In genomic region chrX:61166519-61166918, GRCm38 (mm10) we compare ENCODE assay signal across 9 mouse cellular contexts. TPM values are rescaled to one million over a fixed set of nuclear protein-coding genes. Genes with fewer than 3 reads are reported as not detected.
A peak's percentile ranks its signal among the peaks of the same experiment; 100 is the strongest.
DNase-seq lines count a peak whose midpoint lies in the region; ATAC-seq and TF ChIP-seq lines count a peak whose summit lies in the region.
"Had no signal": no experiment of that assay in that cellular context is flagged by ENCODE, and none has a peak within 500 bp of the region (broad histone marks: within the 10 kb centered on the region; RNA-seq: fewer than 3 reads in every experiment).

No protein-coding gene starts in this region.

- H3K36me3 ChIP-seq in heart, adult 2 months (ENCODE audit: control insufficient read depth, insufficient read depth, low read length) = no peaks in the 10 kb centered on the region
- no peaks in the 10 kb centered on the region for H3K36me3 ChIP-seq in heart, embryonic 10.5 days
- H3K36me3 ChIP-seq in limb, embryonic 14.5 days (ENCODE audit: control insufficient read depth, insufficient read depth, low read length) = no peaks in the 10 kb centered on the region
- H3K36me3 ChIP-seq: liver, embryonic 13.5 days had no signal

- intact Hi-C loops in heart, adult 2 months (cut with DNase I) = no loop called here

- no peak for TF ChIP-seq POLR2A in heart, adult 2 months (IDR thresholded peaks at IDR 0.05; ENCODE audit: insufficient read depth, low read depth, low read length)
- no peak for TF ChIP-seq POLR2A in limb, embryonic 14.5 days (IDR thresholded peaks at IDR 0.05; ENCODE audit: borderline replicate concordance, extremely low read depth, insufficient read depth, insufficient read length)

- no peaks in the 10 kb centered on the region for H3K9me3 ChIP-seq in heart, embryonic 10.5 days
- no peaks in the 10 kb centered on the region for H3K9me3 ChIP-seq in limb, embryonic 14.5 days (ENCODE audit: control insufficient read depth, low read length)
- H3K9me3 ChIP-seq: liver, embryonic 13.5 days had no signal

- peak; percentile 71 for TF ChIP-seq CTCF in heart, adult 2 months (IDR thresholded peaks at IDR 0.05)

- TF ChIP-seq EP300 in heart, adult 2 months (IDR thresholded peaks at IDR 0.05; ENCODE audit: insufficient read depth, low read depth, low read length) = no peak

- DNase-seq in heart, adult 2 months = no peak
- DNase-seq in heart, embryonic 10.5 days (ENCODE audit: low spot score) = no peak
- peak; percentile 1 for DNase-seq in lung, postnatal 14 days
- DNase-seq in lung, postnatal 4 days = no peak
- peak; percentile 8 for DNase-seq in adipocyte (ENCODE audit: low spot score)
- peak; percentile 37 for DNase-seq in limb, embryonic 14.5 days (ENCODE audit: low spot score)
- DNase-seq in thymus, postnatal 25 days = no peak
- DNase-seq: liver, embryonic 13.5 days had no signal

- H3K4me1 ChIP-seq in heart, adult 2 months (ENCODE audit: control insufficient read depth, insufficient read depth, low read length) = no peaks in the 10 kb centered on the region
- H3K4me1 ChIP-seq in heart, embryonic 10.5 days = no peaks in the 10 kb centered on the region
- no peaks in the 10 kb centered on the region for H3K4me1 ChIP-seq in limb, embryonic 14.5 days (ENCODE audit: control insufficient read depth, insufficient read depth, low read length)
- H3K4me1 ChIP-seq: liver, embryonic 13.5 days had no signal

- H3K27me3 ChIP-seq in heart, adult 2 months (ENCODE audit: control insufficient read depth, insufficient read depth, low read length) = no peaks in the 10 kb centered on the region
- no peaks in the 10 kb centered on the region for H3K27me3 ChIP-seq in heart, embryonic 10.5 days (ENCODE audit: insufficient read depth, poor library complexity, severe bottlenecking)
- H3K27me3 ChIP-seq in limb, embryonic 14.5 days (ENCODE audit: control insufficient read depth, insufficient read depth, low read length) = no peaks in the 10 kb centered on the region
- H3K27me3 ChIP-seq: liver, embryonic 13.5 days had no signal

- no peaks in the 10 kb centered on the region for H3K79me2 ChIP-seq in heart, adult 2 months (replicated peaks; ENCODE audit: control insufficient read depth, insufficient read depth, low read length)

- H3K4me3 ChIP-seq in heart, adult 2 months = no peak overlapping the region
- no peak overlapping the region for H3K4me3 ChIP-seq in heart, embryonic 10.5 days
- H3K4me3 ChIP-seq in limb, embryonic 14.5 days (replicated peaks; ENCODE audit: low read length) = no peak overlapping the region
- H3K4me3 ChIP-seq: liver, embryonic 13.5 days had no signal

- H3K27ac ChIP-seq in heart, adult 2 months = no peak overlapping the region
- H3K27ac ChIP-seq in heart, embryonic 10.5 days = no peak overlapping the region
- H3K27ac ChIP-seq in limb, embryonic 14.5 days (replicated peaks; ENCODE audit: low read depth, low read length) = no peak overlapping the region
- H3K27ac ChIP-seq: liver, embryonic 13.5 days had no signal

- no peak overlapping the region for H3K9ac ChIP-seq in heart, adult 2 months (ENCODE audit: low read depth, low read length)
- no peak overlapping the region for H3K9ac ChIP-seq in limb, embryonic 14.5 days (ENCODE audit: low read depth, low read length, severe bottlenecking)
- H3K9ac ChIP-seq: liver, embryonic 13.5 days had no signal

- no peak for ATAC-seq in limb, embryonic 14.5 days (ENCODE audit: low FRiP score, low read depth)
- no peak for ATAC-seq in erythroblast, adult 5-6 weeks (replicated peaks; ENCODE audit: low FRiP score, poor library complexity, severe bottlenecking)

- 38% methylated on average over 2 of the region's 2 CpGs for WGBS in heart, adult 2 months
- WGBS in heart, embryonic 10.5 days = 39% methylated on average over 2 of the region's 2 CpGs
- 36% methylated on average over 2 of the region's 2 CpGs for WGBS in limb, embryonic 14.5 days

- no peak overlapping the region for H3K4me2 ChIP-seq in limb, embryonic 14.5 days (replicated peaks; ENCODE audit: low read depth, low read length, severe bottlenecking)
- H3K4me2 ChIP-seq: liver, embryonic 13.5 days had no signal

RNA-seq across cellular contexts. Expression of gene Cdr1, which starts 18.8 kb away (rescaled TPM):
- total RNA-seq in heart, adult 2 months (2021) = not detected
- polyA plus RNA-seq in heart, adult 2 months (2012; rRNA removed) = not detected in 2 replicates
- polyA plus RNA-seq in heart, embryonic 10.5 days (2016; fragmentation: Nextera tagmentation; extraction: Ambion mirVana) = not detected in 2 replicates
- not detected in 2 replicates for polyA plus RNA-seq in limb, embryonic 14.5 days (2012; rRNA removed)
- 0.12 TPM in 1 of 2 replicates, not detected in the other for polyA plus RNA-seq in limb, embryonic 14.5 days (2014; fragmentation: Nextera tagmentation; extraction: Ambion mirVana)
- total RNA-seq in erythroblast, adult 5-6 weeks (2015; ENCODE audit: low replicate concordance) = not detected in 2 replicates
- total RNA-seq in erythroblast, adult 5-6 weeks (2017; ENCODE audit: low replicate concordance) = not detected in 2 replicates
- polyA plus RNA-seq: liver, embryonic 13.5 days had no signal

Comparison
In these comparisons a context has a peak if more than half of its experiments do, and no peak if none do; other contexts are left out.
1. DNase-seq: peak in lung, postnatal 14 days (single experiment), adipocyte (single experiment) and limb, embryonic 14.5 days (single experiment); none in heart, adult 2 months (0 of 2), heart, embryonic 10.5 days (single experiment), lung, postnatal 4 days (0 of 2) and thymus, postnatal 25 days (single experiment).